Mouse (Mus musculus): Measurements from ENCODE around the gene Iqgap2.

Iqgap2 gene

DNA sequence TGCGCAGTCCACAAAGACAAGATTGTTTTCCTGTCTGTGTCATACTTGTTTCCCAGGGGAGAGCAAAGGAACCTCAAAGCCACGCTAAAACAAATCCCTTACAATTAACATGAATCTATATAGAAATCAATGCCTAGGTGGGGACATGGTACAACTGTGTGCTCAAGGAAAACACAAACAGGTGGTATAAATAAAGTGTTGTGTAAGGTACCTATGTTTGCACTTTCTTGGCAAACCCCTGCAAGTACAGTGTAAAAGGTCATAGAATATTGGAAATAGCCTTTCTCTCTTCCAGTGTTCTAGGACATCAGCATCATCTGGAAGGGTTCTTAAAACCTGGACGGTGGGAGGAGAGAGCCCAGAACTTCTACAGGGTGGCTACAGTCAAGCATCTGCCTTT, 7.3 kb downstream of the Iqgap2 start:
- no peak for DNase-seq (ENCODE audit: low read depth, low spot score)

DNA sequence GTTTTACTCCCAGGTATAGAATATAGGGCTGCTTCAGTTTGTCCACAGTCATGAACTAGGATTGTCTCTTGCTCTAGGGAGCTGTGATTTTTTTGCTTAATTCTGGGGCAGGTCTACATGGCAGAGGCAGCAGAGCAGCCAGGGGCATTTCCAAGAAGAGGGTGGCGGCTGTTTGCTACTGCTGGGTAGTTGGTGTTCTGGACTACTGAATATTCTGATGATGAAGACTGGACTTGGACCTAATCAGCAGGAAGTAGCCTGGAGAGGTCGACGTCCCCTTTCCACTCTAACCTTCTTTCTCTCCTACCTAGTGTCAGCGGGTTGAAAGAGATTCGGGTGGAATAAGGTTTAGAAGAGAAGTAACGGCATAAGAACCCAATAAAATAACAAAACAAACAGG, 9.7 kb downstream of the Iqgap2 start:
- no peak for DNase-seq (ENCODE audit: low read depth, low spot score)

DNA sequence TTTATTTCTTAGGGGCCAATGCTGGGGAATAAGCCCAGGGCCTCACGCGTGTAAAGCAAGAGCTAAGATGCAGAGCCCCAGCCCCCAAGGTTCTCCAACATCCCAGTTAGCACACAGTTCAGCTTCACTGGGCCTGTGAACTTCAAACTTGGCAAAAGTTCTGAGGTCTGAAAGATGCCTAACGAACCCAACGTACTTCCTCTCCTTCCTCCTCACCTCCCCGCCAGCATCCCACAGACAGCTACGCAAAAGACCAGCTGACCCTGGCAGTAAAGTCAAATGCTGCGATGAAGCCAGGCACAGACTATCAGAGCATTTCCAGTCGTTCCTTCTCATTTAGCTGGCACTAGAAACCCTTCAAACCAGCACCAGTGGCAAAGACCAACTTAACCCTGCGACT, 10.3 kb downstream of the Iqgap2 start:
- DNase-seq (ENCODE audit: low read depth, low spot score) = no peak

DNA sequence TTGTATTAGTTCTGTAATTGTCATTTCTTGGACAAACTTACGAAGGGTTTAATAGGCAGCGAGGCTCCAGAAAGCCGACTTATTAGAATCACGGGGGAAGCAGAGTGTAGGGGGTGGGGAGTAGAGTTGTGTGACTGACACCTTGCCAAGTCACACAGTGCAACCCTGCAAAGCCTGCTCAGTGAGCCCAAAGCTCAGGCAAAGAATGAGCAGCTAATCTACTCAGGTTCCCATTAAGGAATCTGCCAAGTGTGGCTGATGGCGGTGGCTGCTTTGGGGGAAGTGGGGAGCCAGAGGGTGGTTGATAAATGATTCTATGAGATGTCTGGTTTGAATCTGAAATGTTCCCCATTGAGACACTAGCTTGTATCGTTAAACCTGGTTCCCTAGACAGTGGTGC, 11.1 kb downstream of the Iqgap2 start:
- DNase-seq (ENCODE audit: low read depth, low spot score) = no peak

DNA sequence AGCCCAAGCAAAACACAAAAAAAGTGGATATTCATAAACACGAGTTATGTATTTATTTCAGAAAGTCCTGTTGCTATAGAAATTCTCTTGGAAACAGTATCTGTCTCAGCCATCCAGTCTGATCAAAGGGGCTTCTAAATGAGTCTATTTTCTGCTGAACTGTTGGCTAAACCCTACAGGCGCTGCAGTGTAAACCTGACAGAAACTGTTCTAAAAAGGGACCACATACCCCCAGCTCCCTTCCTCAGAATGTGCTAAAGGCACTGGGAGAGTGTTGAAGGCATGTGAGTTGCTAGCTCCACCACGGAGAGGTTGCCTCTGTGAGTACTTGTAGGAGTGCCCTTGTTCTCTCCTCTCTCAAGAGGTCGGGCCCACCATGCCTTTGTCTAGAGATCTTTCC, 19.7 kb downstream of the Iqgap2 start:
- DNase-seq (ENCODE audit: low read depth, low spot score) = no peak

DNA sequence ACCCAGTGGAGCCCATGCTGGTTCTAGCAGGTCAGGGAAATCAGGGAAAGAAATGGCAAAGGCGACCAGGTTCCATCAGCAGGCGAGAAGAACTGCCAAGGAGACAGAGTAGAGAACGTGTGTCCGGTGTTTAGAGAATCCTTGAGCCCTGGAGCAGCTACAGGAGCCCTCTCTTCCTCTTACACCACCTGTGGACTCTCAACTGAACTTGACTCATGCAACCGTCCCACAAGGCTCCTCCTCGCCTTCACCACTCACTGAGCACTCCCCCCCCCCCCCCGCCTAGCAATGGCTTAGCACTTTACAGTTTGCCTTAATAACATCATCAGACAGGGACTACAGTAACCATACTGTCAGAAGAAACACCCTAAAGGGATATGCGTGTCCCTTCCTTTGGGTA, 21.1 kb downstream of the Iqgap2 start:
- DNase-seq (ENCODE audit: low read depth, low spot score) = no peak

DNA sequence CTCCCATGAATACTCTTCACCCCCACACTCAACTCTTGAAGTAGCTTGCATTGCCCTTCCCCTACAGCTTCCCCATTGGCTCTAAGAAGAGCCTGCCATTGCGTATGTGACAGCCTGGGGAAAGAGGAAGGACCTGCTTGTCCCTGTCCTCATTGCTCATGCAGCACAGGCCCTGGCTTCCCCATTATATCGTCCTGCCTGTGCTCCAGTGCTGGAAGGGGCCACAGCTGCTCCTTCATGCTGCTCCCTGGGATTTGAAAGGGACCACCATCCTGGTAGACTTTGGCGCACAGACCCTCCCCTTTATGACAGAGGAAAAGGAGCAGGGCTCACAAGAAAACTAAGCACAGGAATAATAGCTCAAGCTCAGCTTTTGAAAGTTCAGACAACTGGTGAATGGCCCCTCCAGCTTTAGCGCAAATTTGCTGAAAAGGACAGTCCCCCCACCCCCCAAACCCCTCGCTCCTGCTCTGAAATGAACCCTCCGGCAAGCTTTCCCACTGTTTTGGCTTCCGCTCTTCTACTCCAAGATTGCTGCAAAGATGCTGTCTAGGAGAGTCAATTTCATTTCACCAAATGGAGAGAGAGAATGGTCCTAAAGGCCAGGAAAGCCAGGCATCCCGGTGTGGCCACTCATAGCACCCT, 22.7 kb downstream of the Iqgap2 start:
- no peak for DNase-seq (ENCODE audit: low read depth, low spot score)

DNA sequence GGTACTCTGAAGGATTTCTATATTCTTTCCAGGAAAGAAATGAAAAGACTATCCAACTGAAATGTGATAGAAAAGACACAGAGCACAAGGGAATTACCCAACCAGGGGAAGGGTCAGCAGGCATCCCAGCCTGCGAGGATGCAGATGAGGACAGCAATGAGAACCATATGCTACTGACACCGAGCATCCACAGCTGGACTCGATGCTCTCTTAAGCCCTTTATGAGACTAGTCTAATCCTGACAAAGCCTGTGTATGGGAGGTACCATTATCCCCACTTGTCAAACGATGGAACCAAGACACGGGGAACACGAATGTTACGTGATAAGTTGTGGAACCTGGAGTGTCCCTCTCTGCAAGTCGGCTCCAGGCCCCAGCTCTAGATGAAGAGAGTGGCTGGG, 29.5 kb downstream of the Iqgap2 start:
- no peak for DNase-seq (ENCODE audit: low read depth, low spot score)

DNA sequence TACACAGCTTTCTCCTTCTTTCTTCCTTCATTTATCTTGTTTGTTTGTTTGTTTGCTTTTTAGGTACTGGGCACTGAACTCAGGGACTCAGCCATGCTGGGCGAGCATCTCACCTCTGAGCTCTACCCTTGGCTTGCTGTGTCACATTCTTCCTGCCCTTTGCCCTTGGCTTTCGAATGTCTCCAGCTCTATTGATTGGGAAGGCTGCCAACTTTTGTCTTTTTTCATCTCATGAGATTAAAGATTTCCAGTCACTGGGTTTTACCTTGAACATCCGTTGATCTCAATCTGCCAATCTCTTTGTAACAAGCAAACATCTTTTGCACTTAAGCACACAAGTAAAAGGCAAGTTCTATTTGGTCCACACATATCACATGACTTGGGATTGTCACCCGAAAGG, 32.5 kb downstream of the Iqgap2 start:
- DNase-seq (ENCODE audit: low read depth, low spot score) = no peak

DNA sequence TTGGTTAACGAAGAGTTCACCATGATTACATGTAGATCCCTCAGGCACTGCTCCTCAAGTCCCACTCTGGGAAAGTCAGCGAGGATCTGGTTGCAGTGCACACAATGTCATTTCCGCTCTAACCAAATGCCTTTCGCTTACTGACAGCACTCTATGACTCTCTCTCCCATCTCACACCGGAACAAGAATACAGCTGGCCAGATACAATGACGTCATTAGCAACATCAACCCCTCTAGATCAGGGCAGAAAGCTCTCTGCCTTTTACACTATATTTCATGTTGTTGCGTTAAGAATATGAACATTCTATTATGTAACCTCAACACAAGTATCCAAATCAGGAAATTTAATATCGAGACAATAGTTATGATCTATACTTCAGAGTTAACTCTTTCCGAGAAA, 32.9 kb downstream of the Iqgap2 start:
- no peak for DNase-seq (ENCODE audit: low read depth, low spot score)

DNA sequence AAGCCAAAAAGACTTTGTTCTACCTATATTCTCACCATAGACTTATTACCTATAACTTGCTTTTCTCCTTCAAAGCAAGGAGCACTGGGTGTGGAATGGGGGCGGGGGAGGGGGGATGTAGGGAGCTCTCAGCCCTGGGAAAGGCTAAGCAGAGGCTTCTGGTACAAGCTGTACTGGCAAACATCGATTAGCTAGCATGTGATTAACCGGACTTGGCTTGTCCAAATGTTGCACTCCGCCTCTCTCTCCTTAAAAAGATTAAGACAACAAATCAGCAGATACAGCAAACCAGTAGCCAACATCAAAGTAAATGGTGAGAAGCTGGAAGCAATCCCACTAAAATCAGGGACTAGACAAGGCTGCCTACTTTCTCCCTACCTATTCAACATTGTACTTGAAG, 36.2 kb downstream of the Iqgap2 start:
- no peak for DNase-seq (ENCODE audit: low read depth, low spot score)

DNA sequence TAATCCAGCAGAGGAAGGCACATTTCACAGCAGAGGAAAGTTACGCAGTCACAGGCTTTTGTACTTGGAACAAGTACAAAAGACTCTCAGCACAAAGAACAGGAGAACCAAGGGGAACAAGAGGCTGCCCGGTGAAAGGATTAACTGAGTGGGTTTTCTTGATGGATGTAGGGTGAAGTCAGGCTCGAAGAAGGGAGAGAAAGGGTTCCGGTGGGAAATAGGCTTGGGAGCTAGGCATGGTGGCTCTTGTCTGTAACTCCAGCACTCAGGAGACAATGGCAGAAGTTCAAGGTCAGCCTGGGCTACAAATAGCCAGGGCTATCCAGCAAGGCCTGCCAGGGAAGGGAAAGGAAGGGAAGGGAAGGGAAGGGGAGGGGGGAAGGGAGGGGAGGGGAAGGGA, 40.1 kb downstream of the Iqgap2 start:
- DNase-seq (ENCODE audit: low read depth, low spot score) = no peak

DNA sequence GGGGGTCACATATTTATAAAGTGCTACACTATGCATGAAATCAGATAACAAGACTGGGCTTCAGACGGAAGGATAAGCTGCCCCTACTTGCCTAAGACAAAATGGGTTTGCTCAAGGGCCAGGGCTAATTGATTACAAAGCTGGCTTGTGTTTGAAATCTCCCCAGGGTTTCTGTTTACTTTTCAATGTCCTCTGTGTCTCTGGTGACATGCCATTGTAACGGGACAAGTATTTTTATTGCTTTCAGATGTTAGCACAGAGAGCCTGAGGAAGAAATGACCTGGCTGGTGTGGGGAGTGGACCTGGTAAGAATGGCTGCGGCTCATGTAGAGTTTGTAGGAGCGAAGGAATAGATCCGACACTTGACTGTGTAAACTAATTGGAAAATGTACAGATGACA, 41.3 kb downstream of the Iqgap2 start:
- DNase-seq (ENCODE audit: low read depth, low spot score) = no peak

DNA sequence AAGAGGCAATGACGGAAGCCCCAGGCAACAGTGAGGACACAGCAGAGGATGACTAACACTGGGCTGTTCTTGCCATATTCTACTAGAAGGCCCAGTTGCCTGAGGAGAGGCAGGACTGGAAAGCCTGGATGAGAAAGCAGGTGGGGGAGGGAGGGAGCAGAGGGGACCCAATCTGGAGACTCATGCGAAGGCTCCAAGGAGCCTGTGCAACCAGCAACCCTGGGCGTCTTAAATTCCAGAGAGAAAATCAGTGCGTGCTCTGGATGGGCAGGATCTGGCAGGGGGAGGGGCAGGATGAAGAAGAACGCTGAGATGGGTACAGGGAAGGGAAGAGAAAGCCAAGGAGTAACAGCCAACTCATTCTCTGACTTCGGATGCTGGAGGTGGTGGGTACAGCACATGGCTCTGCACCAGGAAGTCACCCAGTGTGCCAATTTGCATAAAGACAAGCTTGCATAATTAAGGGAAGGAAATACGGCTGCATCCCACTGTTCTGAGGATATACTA, 42.2 kb downstream of the Iqgap2 start:
- no peak for DNase-seq (ENCODE audit: low read depth, low spot score)

DNA sequence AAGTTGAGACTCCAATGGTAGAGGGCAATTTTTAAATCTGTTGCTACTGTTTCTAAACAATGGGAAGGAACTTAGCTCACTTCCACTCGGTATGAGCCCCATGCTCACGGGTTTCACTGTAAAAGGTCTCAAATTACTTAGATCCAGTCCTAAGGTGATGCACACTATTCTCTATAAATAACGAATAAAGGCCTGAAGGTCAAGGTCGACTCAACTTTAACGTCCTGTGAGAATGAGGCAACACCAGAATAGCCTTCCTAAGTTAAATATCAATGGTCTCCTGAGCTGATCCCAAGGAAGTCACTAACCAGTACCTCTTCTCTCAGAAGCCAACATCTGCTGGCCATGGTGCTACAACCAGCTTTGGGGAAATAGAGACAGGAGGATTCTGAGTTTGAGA, 45.4 kb downstream of the Iqgap2 start:
- no peak for DNase-seq (ENCODE audit: low read depth, low spot score)

DNA sequence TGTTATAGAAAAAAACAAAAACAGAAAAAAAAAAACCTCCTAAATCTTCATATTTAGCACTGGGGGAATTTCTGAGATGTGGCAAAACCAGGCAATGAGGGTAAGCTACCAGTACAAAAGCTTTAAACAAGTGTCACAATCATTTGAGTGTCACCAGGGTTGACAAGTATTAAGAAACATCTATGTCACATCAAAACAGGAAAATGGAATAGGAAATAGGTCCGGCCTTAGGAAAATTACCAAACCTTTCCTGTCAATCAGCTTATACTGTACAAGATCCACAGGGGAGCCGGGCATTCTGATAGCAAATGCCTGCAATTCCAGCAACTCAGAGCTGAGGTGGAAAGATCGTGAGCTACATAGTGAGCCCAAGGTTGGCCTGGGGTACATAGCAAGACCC, 46.8 kb downstream of the Iqgap2 start:
- no peak for DNase-seq (ENCODE audit: low read depth, low spot score)

DNA sequence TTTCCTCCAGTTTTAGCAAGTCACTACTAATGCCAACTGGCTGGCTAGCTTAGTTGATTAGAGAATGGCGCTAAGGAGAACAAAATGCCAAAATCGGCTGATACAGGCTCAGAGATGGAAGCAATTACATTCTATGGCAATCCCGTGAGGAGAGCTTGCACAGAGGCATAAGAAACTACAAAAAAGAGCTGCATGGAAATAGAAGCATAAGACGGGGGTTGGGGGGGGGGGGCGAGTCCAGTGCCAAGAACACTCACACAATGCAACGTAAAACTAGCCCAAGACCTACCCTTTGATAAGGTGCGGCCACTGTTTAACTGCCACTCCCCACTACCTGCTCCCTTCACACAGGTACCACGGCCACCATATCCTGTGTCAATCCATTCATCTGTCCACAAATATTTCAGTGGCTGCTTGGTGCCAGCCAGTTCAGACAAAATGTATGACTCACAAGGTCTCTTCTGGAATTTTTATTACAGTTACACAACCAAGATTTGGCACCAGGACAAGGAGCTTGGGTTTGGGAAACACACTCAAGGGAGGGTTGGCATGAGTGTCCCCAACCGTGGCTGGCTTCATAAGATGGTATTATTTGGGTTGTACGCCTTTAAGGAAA, 48.2 kb downstream of the Iqgap2 start:
- no peak for DNase-seq (ENCODE audit: low read depth, low spot score)

DNA sequence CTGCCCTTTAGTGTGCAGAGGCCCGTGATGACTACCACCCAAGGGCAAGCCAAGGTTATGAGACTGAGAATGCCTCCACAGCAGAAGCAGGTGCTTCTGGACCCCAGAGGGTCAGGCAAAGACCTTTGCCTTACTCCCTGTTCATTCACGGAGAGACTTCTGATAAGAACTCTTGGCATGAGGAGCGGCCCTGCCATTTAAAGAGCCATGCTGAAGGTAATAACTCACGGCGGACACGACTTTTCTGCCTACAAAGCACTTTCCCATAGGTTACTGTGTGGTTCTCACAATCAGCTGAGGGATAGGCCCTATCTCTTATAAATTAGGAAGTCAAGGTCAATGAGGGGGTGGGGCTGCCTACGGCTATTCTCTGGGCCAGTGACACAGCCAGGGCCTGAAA, 48.9 kb downstream of the Iqgap2 start:
- no peak for DNase-seq (ENCODE audit: low read depth, low spot score)

DNA sequence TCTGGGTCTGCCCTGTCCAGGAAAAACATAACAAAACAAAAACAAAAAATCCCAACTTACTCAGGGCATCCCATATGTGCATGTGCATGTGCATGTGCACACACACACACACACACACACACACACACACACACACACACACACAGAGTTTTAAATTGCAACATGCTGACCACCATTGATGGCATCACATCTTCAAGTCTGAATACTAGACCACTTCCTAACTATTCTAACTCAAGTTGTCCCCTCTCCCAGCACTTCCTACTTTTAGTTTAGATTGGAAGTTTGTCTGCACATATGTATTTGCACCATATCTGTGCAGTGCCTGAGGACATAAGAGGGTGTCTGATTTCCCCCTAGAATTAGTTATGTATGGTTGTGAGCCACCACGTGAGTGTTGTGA, 49.8 kb downstream of the Iqgap2 start:
- DNase-seq (ENCODE audit: low read depth, low spot score) = no peak

DNA sequence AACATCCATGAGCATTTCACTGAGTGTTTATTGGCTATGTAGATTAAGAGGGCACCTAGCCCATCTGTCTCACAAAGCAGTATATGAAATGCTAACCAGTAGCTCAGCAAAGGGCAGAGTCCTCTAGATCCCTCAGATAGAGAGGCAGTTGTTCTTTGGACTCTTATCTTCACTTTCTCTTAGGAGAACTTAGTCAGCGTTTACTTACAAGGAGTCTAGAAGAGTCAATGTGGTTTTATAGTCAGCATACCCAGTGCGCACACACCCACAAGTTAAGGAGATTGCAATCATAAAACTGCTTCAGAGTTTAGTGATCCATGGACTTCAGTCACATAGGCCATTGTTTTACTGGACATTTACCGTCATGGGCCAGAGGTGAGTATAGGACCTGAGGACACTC, 54.8 kb downstream of the Iqgap2 start:
- DNase-seq (ENCODE audit: low read depth, low spot score) = no peak

DNA sequence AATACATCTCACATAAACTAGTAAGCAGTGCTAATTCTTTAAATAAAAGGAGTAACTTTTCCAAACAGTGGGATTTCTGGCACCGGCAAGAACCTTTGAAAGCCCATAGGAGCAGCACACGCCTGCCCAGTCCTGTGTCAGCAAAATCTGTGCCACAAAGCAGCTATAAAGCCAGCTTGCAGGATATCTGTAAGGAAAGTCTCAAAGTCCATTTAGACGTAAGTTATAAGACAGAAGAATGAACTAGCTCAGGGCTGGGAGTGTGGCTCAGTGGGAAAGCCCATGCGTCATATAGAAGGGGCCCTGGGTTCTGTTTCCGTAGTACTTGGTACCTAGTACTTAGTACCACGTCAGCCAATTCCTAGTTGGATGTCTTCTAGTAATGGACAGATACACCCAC, 58.2 kb downstream of the Iqgap2 start:
- no peak for DNase-seq (ENCODE audit: low read depth, low spot score)

DNA sequence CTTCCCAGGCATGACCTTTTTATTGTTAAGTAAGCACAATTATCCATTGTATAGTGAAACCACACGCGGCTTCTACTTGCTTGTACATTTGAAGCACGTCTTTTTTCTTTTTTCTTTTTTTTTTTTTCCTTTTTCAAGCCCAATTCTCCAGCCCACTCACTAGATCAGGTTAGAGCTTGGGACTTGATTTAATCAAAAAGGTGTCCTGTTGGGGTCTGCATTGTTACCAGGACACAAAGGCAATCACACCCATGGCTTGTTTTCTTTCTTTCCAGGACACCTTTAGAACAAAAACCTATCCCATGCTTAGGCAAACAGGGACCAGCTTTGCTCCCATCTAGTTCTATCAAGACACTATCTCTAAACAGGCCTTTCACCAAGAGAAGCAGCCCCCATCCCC, 59.0 kb downstream of the Iqgap2 start:
- DNase-seq (ENCODE audit: low read depth, low spot score) = no peak

DNA sequence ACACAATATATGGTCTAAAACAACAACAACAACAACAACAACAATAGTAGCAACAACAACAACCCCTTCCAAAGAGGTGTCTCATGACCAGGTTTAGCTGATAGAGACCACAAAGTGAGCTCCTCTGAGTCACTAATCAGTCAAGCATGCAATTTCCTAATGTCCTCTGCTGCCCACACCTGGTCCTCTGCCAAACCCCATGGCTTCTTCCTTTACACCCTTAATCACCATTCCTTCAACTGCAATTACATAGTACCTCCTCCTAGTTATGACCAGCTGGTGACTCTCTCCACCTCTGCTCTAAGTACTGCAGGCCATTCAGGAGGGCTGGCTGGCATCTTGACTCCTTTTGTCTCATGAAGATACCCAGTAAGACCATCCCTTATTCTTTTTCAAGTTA, 60.0 kb downstream of the Iqgap2 start:
- no peak for DNase-seq (ENCODE audit: low read depth, low spot score)

Measured in WW6 (cell line).